Mouse (Mus musculus) ES-Bruce4 (cell line): ENCODE data around the gene Gbx1.

Experiments used
- CTCF ChIP-seq: IDR thresholded peaks from one replicate; pipeline ENCODE4 v1.8.1; 2011; ENCODE audit warnings: low read depth, low read length
- EP300 ChIP-seq: IDR thresholded peaks from 2 replicates; pipeline ENCODE4 v1.6.1; 2011; ENCODE audit warnings: low read depth, low read length; ENCODE audit not compliant: insufficient read depth
- POLR2A ChIP-seq: IDR thresholded peaks from one replicate; pipeline ENCODE4 v1.8.1; 2011; ENCODE audit warnings: low read length; ENCODE audit not compliant: insufficient read depth

GRCm38 (mm10) chr5:24477909-24478308 is 49.1 kb downstream of the Gbx1 start:
- TF ChIP-seq POLR2A (no peak), CTCF (no peak), EP300 (no peak)
